Comparison of ENCODE assay signal across 9 mouse cellular contexts in genomic region chr2:166280651-166281127, GRCm38 (mm10).
DNase-seq lines count a peak whose midpoint lies in the region; ATAC-seq lines count a peak whose summit lies in the region.
"Had no signal": no experiment of that assay in that cellular context is flagged by ENCODE, and none has a peak within 500 bp of the region (broad histone marks: within the 10 kb centered on the region; RNA-seq: fewer than 3 reads in every experiment).

No protein-coding gene starts in this region.

- H3K4me3 ChIP-seq in forebrain, embryonic 15.5 days, result no peak overlapping the region
- no peak overlapping the region for H3K4me3 ChIP-seq in limb, embryonic 15.5 days

- no peak overlapping the region for H3K9ac ChIP-seq in forebrain, embryonic 15.5 days (replicated peaks)
- H3K9ac ChIP-seq in limb, embryonic 15.5 days, result no peak overlapping the region

- ATAC-seq in forebrain, embryonic 15.5 days (replicated peaks), result peak; percentile 82
- ATAC-seq in limb, embryonic 15.5 days (ENCODE audit: insufficient number of reproducible peaks, low FRiP score, low TSS enrichment, low read depth), result no peak

- intact Hi-C loops in gastrocnemius, postnatal 14 days (cut with DNase I; ENCODE audit: low total_unique reads), result no loop called here

- no peaks in the 10 kb centered on the region for H3K9me3 ChIP-seq in forebrain, embryonic 15.5 days
- no peaks in the 10 kb centered on the region for H3K9me3 ChIP-seq in limb, embryonic 15.5 days

- H3K36me3 ChIP-seq in forebrain, embryonic 15.5 days, result no peaks in the 10 kb centered on the region
- no peaks in the 10 kb centered on the region for H3K36me3 ChIP-seq in limb, embryonic 15.5 days

- peak; percentile 25 for DNase-seq in gastrocnemius, postnatal 10 days
- no peak for DNase-seq in gastrocnemius, postnatal 14 days
- DNase-seq in brain, adult 2 months (ENCODE audit: low read depth, low spot score), result peak; percentile 51
- no peak for DNase-seq in embryo, embryonic 10 days (ENCODE audit: low spot score)
- no peak for DNase-seq in adipocyte (ENCODE audit: low spot score)
- no peak for DNase-seq in ovary, postnatal 36 days (ENCODE audit: low spot score)
- DNase-seq: adrenal gland, postnatal 25 days had no signal

- no peak overlapping the region for H3K4me2 ChIP-seq in forebrain, embryonic 15.5 days (replicated peaks)
- H3K4me2 ChIP-seq in limb, embryonic 15.5 days, result no peak overlapping the region

- H3K27me3 ChIP-seq in forebrain, embryonic 15.5 days, result no peaks in the 10 kb centered on the region
- H3K27me3 ChIP-seq in limb, embryonic 15.5 days, result no peaks in the 10 kb centered on the region

- H3K4me1 ChIP-seq in forebrain, embryonic 15.5 days, result peaks cover 7% of the 10 kb centered on the region
- peaks cover 7% of the 10 kb centered on the region; the same call in 1 of the 2 replicates for H3K4me1 ChIP-seq in limb, embryonic 15.5 days

- WGBS in forebrain, embryonic 15.5 days, result 30% methylated on average over 5 of the region's 5 CpGs
- WGBS in limb, embryonic 15.5 days, result 43% methylated on average over 5 of the region's 5 CpGs

- no peak overlapping the region for H3K27ac ChIP-seq in forebrain, embryonic 15.5 days (replicated peaks)
- H3K27ac ChIP-seq in limb, embryonic 15.5 days, result 0 out of 2 replicates have a peak overlapping the region, but pooled peaks have one; percentile 43

Comparison
In these comparisons a context has a peak if more than half of its experiments do, and no peak if none do; other contexts are left out.
1. DNase-seq: peak in gastrocnemius, postnatal 10 days (single experiment) and brain, adult 2 months (single experiment); none in gastrocnemius, postnatal 14 days (single experiment), embryo, embryonic 10 days (single experiment), adipocyte (single experiment) and ovary, postnatal 36 days (single experiment).